Mouse (Mus musculus) megakaryocyte, adult 5-6 weeks (primary cell): Measurements from ENCODE around the gene Arhgap22. TPM values are rescaled to one million over a fixed set of nuclear protein-coding genes. Genes with fewer than 3 reads are reported as not detected.

Source experiments
- ATAC-seq: 2 replicates; pipeline ENCODE4 v1.8.0; 2016; ENCODE audit warnings: mild to moderate bottlenecking, inconsistent platforms; ENCODE audit not compliant: poor library complexity, severe bottlenecking
- total RNA-seq, 2 experiments: library from RNA; stranded (forward) in 1 of 2; stranded (reverse) in 1 of 2; fragments of 153-499, 151-499 nt in 1 of 2; fragments of 221-1000, 200-1000 nt in 1 of 2; gene quantifications; 2 replicates each; pipeline versions ENCODE4 v1.2.3 to v1.2.4; 2015 to 2017

Gene Arhgap22
- total RNA-seq, 2 experiments from 2014 or later: 0.70 TPM; not detected in 1

GRCm38 (mm10) chr14:33362122-33362521 lies 148.3 kb downstream of the Arhgap22 start:
- ATAC-seq: no peak

- no peak for ATAC-seq
Measured at GRCm38 (mm10) chr14:33362807-33363206, 149.0 kb downstream of the Arhgap22 start.

- no peak for ATAC-seq
Measured at GRCm38 (mm10) chr14:33363611-33364010, 149.8 kb downstream of the Arhgap22 start.

- ATAC-seq: no peak
Measured at GRCm38 (mm10) chr14:33364061-33364460, 150.2 kb downstream of the Arhgap22 start.

- ATAC-seq: no peak
Measured at GRCm38 (mm10) chr14:33366891-33367777, 153.3 kb downstream of the Arhgap22 start.

- ATAC-seq: no peak
Measured at GRCm38 (mm10) chr14:33369375-33369774, 155.5 kb downstream of the Arhgap22 start.

- ATAC-seq: no peak
Measured at GRCm38 (mm10) chr14:33370056-33370455, 156.2 kb downstream of the Arhgap22 start.

GRCm38 (mm10) chr14:33371248-33371647 lies 157.4 kb downstream of the Arhgap22 start:
- ATAC-seq: peak; percentile 68

GRCm38 (mm10) chr14:33373271-33373670 lies 159.4 kb downstream of the Arhgap22 start:
- no peak for ATAC-seq

- no peak for ATAC-seq
Measured at GRCm38 (mm10) chr14:33374089-33374488, 160.3 kb downstream of the Arhgap22 start.

GRCm38 (mm10) chr14:33377211-33377610 lies 163.4 kb downstream of the Arhgap22 start:
- no peak for ATAC-seq

GRCm38 (mm10) chr14:33378723-33379122 lies 164.9 kb downstream of the Arhgap22 start:
- ATAC-seq: no peak

GRCm38 (mm10) chr14:33380830-33381457 lies 167.1 kb downstream of the Arhgap22 start:
- ATAC-seq: no peak

GRCm38 (mm10) chr14:33398065-33398860 lies 184.4 kb downstream of the Arhgap22 start:
- ATAC-seq: peak; percentile 52

GRCm38 (mm10) chr14:33400019-33400418 lies 186.2 kb downstream of the Arhgap22 start:
- ATAC-seq: peak; percentile 89

- no peak for ATAC-seq
Measured at GRCm38 (mm10) chr14:33402331-33402730, 188.5 kb downstream of the Arhgap22 start.

GRCm38 (mm10) chr14:33415746-33416145 lies 201.9 kb downstream of the Arhgap22 start:
- ATAC-seq: no peak

GRCm38 (mm10) chr14:33418311-33418909 lies 204.6 kb downstream of the Arhgap22 start:
- no peak for ATAC-seq
